Mouse (Mus musculus): ENCODE data around the gene Reck. TPM values are rescaled to one million over a fixed set of nuclear protein-coding genes. Genes with fewer than 3 reads are reported as not detected.
A peak's percentile ranks its signal among the peaks of the same experiment; 100 is the strongest.

Reck gene
- polyA plus RNA-seq, 1 experiment from 2014 or later, result 20.1 TPM

DNA sequence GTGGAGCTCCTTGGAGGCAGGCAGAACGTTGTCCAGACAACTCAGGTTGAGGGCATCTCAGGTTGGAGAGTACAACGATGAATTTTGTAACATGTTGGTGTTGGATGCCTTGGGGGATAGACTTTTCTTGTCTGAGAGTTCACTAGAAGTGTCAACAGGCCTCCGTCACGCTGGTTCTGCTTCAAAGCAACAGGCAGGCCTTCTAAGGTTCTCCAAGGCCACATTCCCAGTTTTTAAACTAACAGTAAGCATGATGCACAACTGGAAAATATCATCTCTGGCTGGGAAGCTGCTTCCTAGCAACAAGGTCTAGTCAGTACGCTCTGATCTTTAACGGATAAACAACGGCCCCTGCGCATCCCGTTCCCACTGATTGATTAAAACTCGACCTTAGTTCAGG lies 5.5 kb upstream of the Reck start:
- H3K27me3 ChIP-seq, result no peaks in the 10 kb centered on the region
- 90% methylated on average over 10 of the region's 10 CpGs for WGBS
- no peak overlapping the region for H3K9ac ChIP-seq
- H3K4me2 ChIP-seq (replicated peaks), result no peak overlapping the region
- H3K4me3 ChIP-seq, result no peak overlapping the region
- H3K9me3 ChIP-seq (replicated peaks), result 0 out of 2 replicates have a peak, but pooled peaks cover 6% of the 10 kb centered on the region
- peaks cover 4% of the 10 kb centered on the region for H3K4me1 ChIP-seq
- H3K27ac ChIP-seq, result no peak overlapping the region
- no peak for ATAC-seq (ENCODE audit: low FRiP score)
- H3K36me3 ChIP-seq, result no peaks in the 10 kb centered on the region

DNA sequence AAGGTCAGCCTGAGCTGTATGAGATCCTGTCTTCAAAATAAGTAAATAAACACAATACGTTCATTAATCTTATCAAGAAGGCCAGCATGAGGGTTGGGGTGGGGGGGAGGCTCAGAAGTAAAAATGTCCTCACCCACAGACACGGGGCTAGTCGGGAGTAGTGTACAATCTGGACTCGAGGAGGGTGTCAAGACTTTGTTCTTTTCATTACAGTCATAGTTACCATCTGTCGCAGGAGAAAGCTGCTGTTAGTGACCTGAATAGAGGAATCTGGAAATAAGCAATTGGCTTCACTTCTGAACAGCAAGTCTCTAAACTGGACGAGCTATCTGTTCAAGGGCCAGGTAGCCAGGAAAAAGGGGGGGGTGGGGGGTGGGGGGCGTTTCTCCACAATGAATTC lies 829 bp upstream of the Reck start:
- Histone ChIP-seq H3K4me1 (peaks cover 24% of the 10 kb centered on the region), H3K27ac (no peak overlapping the region), H3K9ac (no peak overlapping the region), H3K4me2 (replicated peaks) (peak overlapping the region; percentile 68), H3K9me3 (replicated peaks) (0 out of 2 replicates have a peak, but pooled peaks cover 3% of the 10 kb centered on the region), H3K36me3 (no peaks in the 10 kb centered on the region), H3K27me3 (no peaks in the 10 kb centered on the region), H3K4me3 (peak overlapping the region; percentile 85)
- WGBS, result 55% methylated on average over 7 of the region's 7 CpGs
- no peak for ATAC-seq (ENCODE audit: low FRiP score)

DNA sequence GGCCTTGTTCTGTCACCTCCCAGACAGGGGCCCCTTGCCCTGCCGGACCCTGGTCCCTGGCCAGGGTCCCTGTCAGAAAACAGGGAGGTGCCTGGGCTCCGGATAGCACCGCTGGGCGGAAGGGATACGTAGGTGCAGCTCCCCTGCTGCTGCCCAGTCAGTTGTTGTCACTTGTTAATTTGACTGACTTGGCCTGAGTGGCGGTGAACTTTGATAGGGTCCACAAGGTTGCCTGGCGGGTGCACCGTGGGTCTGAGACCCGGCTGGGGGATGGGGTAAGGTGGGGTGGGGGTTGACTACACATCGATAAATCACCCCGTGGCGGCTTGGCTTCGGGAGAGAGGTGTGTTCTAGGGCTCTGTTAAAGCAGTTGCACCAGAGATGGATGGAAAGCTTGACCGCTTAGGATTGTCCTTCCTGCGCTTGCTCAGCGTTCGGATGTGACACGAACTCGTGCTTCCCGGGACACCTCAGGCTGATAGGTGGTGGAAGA lies 635 bp downstream of the Reck start:
- H3K9ac ChIP-seq, result peak overlapping the region; percentile 84
- H3K4me2 ChIP-seq (replicated peaks), result peak overlapping the region; percentile 68
- peaks cover 24% of the 10 kb centered on the region for H3K4me1 ChIP-seq
- 1% methylated on average over 20 of the region's 20 CpGs for WGBS
- H3K27ac ChIP-seq, result peak overlapping the region; percentile 81
- peak overlapping the region; percentile 85 for H3K4me3 ChIP-seq
- H3K36me3 ChIP-seq, result no peaks in the 10 kb centered on the region
- H3K9me3 ChIP-seq (replicated peaks), result 0 out of 2 replicates have a peak, but pooled peaks cover 3% of the 10 kb centered on the region
- H3K27me3 ChIP-seq, result no peaks in the 10 kb centered on the region
- peak; percentile 76 for ATAC-seq (ENCODE audit: low FRiP score)

DNA sequence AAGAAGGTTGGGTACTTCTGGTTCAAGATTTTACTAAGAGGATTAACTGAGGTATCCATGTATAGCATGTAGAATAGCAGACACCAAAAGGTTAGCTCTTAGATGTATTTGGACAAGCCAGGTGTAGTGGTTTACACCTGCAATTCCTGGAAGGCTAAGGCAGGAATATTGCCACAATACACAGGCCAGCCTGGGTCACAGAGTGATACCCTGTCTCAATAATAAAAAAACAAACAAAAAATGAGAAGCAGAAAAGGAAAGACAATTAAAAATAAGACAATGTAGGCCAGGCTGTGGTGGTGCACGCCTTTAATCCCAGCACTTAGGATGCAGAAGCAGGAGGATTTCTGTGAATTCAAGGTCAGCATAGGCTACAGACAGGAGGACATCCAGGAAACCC lies 1.9 kb downstream of the Reck start:
- 0 out of 2 replicates have a peak overlapping the region, but pooled peaks have one; percentile 4 for H3K4me2 ChIP-seq (replicated peaks)
- no peak overlapping the region for H3K9ac ChIP-seq
- peaks cover 24% of the 10 kb centered on the region for H3K4me1 ChIP-seq
- WGBS, result 97% methylated on average over 1 of the region's 1 CpGs
- H3K9me3 ChIP-seq (replicated peaks), result 0 out of 2 replicates have a peak, but pooled peaks cover 3% of the 10 kb centered on the region
- H3K27ac ChIP-seq, result no peak overlapping the region
- no peak overlapping the region for H3K4me3 ChIP-seq
- ATAC-seq (ENCODE audit: low FRiP score), result no peak
- H3K27me3 ChIP-seq, result no peaks in the 10 kb centered on the region
- no peaks in the 10 kb centered on the region for H3K36me3 ChIP-seq

DNA sequence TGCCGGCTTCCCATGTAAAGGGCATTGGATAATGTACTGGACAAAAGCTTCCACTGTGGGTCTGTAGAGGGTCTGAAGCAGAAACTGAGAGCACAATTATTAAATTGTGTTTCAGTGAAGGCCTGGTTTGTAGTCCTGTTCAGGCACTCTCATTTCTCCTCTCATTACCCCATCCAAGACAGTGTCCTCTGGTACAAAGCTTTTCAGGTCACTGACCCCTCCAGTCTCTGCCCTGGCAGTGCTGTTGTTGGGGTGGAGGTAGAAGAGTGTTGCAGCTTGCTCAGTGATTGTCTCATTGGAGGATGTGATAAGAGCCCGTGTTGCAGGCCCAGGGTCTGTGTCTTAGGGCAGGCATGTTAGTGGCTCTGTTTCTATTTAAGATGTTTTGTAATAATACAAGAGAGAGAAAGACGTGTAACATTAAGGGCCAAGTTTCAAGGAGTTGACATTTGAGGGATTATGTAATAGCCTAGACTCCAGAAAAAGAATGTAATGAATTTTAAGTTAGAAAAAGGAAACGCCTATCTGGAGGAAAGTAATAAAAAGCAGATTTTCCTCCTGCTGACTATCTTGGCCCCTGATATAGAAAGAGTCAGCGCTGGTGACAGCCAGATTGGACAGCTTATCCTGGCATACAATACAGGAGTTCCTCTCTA lies 2.9 kb downstream of the Reck start:
- Histone ChIP-seq H3K4me1 (peaks cover 24% of the 10 kb centered on the region), H3K9me3 (replicated peaks) (0 out of 2 replicates have a peak, but pooled peaks cover under 1% of the 10 kb centered on the region), H3K27me3 (no peaks in the 10 kb centered on the region), H3K4me3 (no peak overlapping the region), H3K36me3 (no peaks in the 10 kb centered on the region), H3K9ac (no peak overlapping the region), H3K27ac (0 out of 2 replicates have a peak overlapping the region, but pooled peaks have one; percentile 35), H3K4me2 (replicated peaks) (peak overlapping the region; percentile 19; the same call in 1 of the 2 replicates)
- ATAC-seq (ENCODE audit: low FRiP score), result no peak
- WGBS, result 48% methylated on average over 5 of the region's 5 CpGs

DNA sequence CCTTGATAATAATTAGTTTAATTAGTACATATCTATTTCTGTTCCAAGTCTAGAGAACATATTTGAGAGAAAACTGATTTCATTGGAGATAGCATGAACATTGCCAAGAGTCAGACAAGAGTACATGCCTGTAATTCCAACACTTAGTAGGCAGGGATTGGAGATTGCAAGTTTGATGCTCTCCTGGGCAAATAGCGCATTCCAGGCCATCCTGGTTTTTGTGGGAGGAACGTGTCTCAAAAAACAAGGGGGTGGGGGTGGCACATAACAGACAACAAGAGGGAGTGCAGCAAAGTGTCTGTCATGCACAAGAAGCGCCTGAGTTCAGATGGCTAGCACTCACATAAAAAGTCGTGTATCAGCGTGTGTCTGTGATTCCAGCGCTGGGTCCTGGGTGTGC lies 4.2 kb downstream of the Reck start:
- Histone ChIP-seq H3K27me3 (no peaks in the 10 kb centered on the region), H3K9ac (no peak overlapping the region), H3K4me1 (peaks cover 31% of the 10 kb centered on the region), H3K36me3 (no peaks in the 10 kb centered on the region), H3K4me2 (replicated peaks) (no peak overlapping the region), H3K9me3 (replicated peaks) (no peaks in the 10 kb centered on the region), H3K27ac (no peak overlapping the region), H3K4me3 (no peak overlapping the region)
- 83% methylated on average over 6 of the region's 6 CpGs for WGBS
- ATAC-seq (ENCODE audit: low FRiP score), result no peak

DNA sequence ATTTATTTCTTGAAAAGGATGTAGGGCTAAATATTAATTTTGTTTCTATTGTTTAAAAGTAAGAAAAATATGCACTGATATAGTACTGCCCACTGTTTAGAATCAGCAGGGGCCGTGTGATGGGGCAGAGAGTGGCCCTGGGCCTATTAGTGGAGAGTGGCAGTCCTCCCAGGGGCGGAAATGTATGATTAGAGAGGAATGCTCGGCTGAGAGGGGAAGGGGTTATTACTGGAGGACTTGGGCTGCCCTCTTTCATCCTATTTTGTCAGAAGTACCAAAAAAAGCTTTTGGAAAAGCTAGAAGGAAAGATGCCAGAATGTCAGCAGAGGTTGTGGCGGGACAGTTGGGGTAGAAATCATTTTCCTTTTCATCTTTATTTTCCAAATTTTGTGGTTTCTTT lies 8.9 kb downstream of the Reck start:
- H3K4me2 ChIP-seq (replicated peaks), result no peak overlapping the region
- no peaks in the 10 kb centered on the region for H3K27me3 ChIP-seq
- WGBS, result 44% methylated on average over 4 of the region's 4 CpGs
- H3K9ac ChIP-seq, result no peak overlapping the region
- ATAC-seq (ENCODE audit: low FRiP score), result no peak
- H3K27ac ChIP-seq, result peak overlapping the region; percentile 30; the same call in 1 of the 2 replicates
- H3K36me3 ChIP-seq, result no peaks in the 10 kb centered on the region
- no peaks in the 10 kb centered on the region for H3K9me3 ChIP-seq (replicated peaks)
- H3K4me3 ChIP-seq, result no peak overlapping the region
- peaks cover 16% of the 10 kb centered on the region; the same call in 1 of the 2 replicates for H3K4me1 ChIP-seq

DNA sequence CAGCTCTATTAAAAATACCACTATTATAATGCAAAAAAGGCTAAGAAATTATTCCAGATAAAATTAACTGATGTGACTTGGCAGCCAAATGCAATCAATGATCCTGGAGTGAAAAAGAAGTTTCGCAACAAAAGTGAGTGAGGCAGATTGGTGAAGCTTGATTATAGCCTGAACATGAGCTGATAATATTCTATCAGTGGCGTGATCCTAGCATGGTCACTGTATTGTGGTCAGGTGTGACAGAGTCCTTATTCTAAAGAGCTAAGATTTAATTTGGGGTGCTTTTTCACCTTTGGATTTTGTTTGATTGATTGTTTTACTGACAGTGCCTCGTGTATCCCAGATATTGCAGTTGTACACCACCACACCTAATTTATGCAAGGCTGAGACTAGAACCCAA lies 15.9 kb downstream of the Reck start:
- Histone ChIP-seq H3K4me1 (peaks cover under 1% of the 10 kb centered on the region; the same call in 1 of the 2 replicates), H3K9ac (no peak overlapping the region), H3K36me3 (peaks cover 5% of the 10 kb centered on the region), H3K4me3 (no peak overlapping the region), H3K4me2 (replicated peaks) (no peak overlapping the region), H3K27me3 (no peaks in the 10 kb centered on the region), H3K27ac (no peak overlapping the region), H3K9me3 (replicated peaks) (no peaks in the 10 kb centered on the region)
- 92% methylated on average over 3 of the region's 3 CpGs for WGBS
- no peak for ATAC-seq (ENCODE audit: low FRiP score)

DNA sequence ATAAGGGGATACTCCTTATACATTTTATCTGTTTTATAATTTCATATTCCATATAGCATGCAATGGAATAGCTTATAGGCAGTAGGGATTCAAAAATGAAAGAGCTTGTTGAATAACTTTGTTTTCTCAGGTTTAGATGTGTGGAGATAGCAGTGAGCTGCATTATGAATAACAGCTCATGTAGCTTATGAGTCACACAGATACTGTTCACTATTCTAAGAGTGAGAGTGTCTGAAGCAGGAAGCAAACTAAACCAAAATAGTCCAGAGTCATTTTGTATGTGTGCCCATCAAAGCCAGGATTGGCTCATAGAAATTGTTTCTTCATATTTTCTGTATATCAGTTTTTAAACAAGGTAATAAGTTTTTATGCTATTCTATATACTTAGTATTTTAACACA lies 21.9 kb downstream of the Reck start:
- Histone ChIP-seq H3K4me1 (no peaks in the 10 kb centered on the region), H3K36me3 (peaks cover 32% of the 10 kb centered on the region), H3K9ac (no peak overlapping the region), H3K4me2 (replicated peaks) (no peak overlapping the region), H3K27me3 (no peaks in the 10 kb centered on the region), H3K4me3 (no peak overlapping the region), H3K27ac (no peak overlapping the region), H3K9me3 (replicated peaks) (no peaks in the 10 kb centered on the region)
- no peak for ATAC-seq (ENCODE audit: low FRiP score)

DNA sequence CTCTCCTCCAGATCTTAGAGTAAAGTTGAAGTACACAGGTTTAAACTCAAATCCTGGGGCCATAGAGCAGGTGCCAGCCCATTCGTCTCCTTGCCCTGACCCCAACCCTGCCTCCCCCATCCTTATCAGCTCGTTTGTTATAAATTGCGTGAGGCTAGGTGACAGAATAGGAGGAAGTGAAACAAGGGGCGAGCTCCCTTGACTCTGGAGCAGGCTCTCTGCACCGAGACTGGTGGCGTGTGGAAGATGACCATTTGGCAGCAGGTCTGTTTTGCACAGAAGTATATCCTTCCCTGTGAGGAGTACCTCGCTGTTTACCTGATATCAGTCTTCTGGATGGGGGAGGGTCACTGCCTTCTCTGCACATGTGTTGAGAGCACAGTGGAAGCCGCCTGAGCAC lies 23.9 kb downstream of the Reck start:
- no peaks in the 10 kb centered on the region for H3K27me3 ChIP-seq
- no peaks in the 10 kb centered on the region for H3K4me1 ChIP-seq
- ATAC-seq (ENCODE audit: low FRiP score), result no peak
- 77% methylated on average over 8 of the region's 8 CpGs for WGBS
- no peak overlapping the region for H3K4me3 ChIP-seq
- H3K36me3 ChIP-seq, result peaks cover 42% of the 10 kb centered on the region
- H3K4me2 ChIP-seq (replicated peaks), result no peak overlapping the region
- no peak overlapping the region for H3K27ac ChIP-seq
- H3K9me3 ChIP-seq (replicated peaks), result no peaks in the 10 kb centered on the region
- no peak overlapping the region for H3K9ac ChIP-seq

DNA sequence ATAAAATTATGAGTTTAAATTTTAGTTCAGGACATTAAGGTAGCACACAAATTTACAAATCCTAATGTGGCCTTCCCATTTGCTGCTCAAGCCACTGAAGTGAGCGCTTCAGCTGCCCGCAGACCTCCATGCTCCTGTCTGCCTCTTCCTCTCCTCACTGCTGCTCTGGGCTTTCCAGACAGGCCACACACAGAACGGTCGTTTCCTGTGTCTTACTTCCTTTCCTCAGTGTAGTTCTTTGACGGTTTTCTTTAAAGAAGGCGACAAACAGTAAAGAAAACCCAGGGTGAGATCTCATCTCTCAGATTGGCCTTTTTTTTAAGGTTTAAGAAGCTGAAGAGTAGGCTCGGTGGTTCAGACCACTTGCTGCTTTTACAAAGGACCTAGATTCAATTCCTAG lies 28.4 kb downstream of the Reck start:
- Histone ChIP-seq H3K4me3 (no peak overlapping the region), H3K4me2 (replicated peaks) (no peak overlapping the region), H3K27me3 (no peaks in the 10 kb centered on the region), H3K4me1 (0 out of 2 replicates have a peak, but pooled peaks cover 4% of the 10 kb centered on the region), H3K27ac (no peak overlapping the region), H3K9me3 (replicated peaks) (no peaks in the 10 kb centered on the region), H3K9ac (no peak overlapping the region), H3K36me3 (peaks cover 30% of the 10 kb centered on the region)
- WGBS, result 81% methylated on average over 7 of the region's 7 CpGs
- no peak for ATAC-seq (ENCODE audit: low FRiP score)

DNA sequence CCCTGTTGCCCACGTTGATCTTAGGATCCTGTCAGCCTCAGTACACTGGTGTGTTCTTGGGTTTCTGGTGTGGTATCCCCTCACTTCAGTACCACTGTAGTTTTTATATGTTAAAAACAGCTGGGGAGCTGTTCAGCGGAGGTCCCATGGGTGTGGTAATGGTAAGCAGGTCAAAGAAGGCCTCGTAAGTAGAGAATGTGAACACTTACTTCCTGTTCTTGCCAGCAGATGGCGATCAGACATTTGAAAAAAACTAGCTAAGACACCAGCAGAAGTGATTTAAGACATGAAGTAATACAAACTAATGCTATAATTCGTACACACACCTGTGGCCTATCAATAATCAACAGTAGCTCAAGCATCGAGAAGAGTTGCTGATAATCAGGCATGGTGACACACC lies 31.1 kb downstream of the Reck start:
- H3K9ac ChIP-seq, result no peak overlapping the region
- 0 out of 2 replicates have a peak, but pooled peaks cover 4% of the 10 kb centered on the region for H3K4me1 ChIP-seq
- H3K4me3 ChIP-seq, result no peak overlapping the region
- no peaks in the 10 kb centered on the region for H3K9me3 ChIP-seq (replicated peaks)
- no peak overlapping the region for H3K4me2 ChIP-seq (replicated peaks)
- ATAC-seq (ENCODE audit: low FRiP score), result no peak
- H3K36me3 ChIP-seq, result peaks cover 29% of the 10 kb centered on the region
- H3K27me3 ChIP-seq, result no peaks in the 10 kb centered on the region
- WGBS, result 39% methylated on average over 6 of the region's 6 CpGs
- no peak overlapping the region for H3K27ac ChIP-seq

DNA sequence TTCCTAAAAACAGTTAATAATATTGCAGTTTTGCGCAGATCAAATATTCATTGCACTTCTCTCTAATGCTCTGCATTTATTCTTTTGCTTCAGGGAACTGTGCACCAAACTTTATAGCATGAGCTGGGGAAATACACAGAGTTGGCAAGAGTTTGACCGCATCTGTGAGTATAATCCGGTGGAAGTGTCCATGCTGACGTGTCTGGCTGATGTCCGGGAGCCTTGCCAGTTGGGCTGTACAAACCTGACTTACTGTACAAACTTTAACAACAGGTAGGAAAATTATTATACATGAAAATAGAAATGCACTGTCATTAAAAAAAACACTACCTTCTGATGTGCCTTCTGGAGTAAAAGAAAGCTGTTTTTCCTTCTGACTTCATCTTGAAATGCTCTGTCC lies 42.9 kb downstream of the Reck start:
- 95% methylated on average over 5 of the region's 5 CpGs for WGBS
- peaks cover 31% of the 10 kb centered on the region for H3K36me3 ChIP-seq

More for the DNA sequence above, 42.9 kb downstream of the Reck start:
- no peaks in the 10 kb centered on the region for H3K9me3 ChIP-seq (replicated peaks)
- H3K4me2 ChIP-seq (replicated peaks), result no peak overlapping the region
- no peak for ATAC-seq (ENCODE audit: low FRiP score)
- H3K4me3 ChIP-seq, result no peak overlapping the region
- H3K27ac ChIP-seq, result no peak overlapping the region
- H3K27me3 ChIP-seq, result no peaks in the 10 kb centered on the region
- H3K9ac ChIP-seq, result no peak overlapping the region
- H3K4me1 ChIP-seq, result no peaks in the 10 kb centered on the region

Measured in hindbrain, embryonic 12.5 days (tissue).